Mouse (Mus musculus) lung, adult 2 months (tissue): ENCODE results near the gene Olfr1189.

Source experiments
- CTCF ChIP-seq: fragments of 200-500 bp; IDR thresholded peaks from 2 replicates; pipeline ENCODE4 v1.5.1; 2011; ENCODE audit warnings: mild to moderate bottlenecking, low read length, control low read depth; ENCODE audit not compliant: insufficient read depth
- POLR2A ChIP-seq: fragments of 200-500 bp; IDR thresholded peaks from 2 replicates; pipeline ENCODE4 v1.6.1; 2011; ENCODE audit warnings: low read depth, mild to moderate bottlenecking, control low read depth, low read length, borderline replicate concordance; ENCODE audit errors: extremely low read depth

DNA sequence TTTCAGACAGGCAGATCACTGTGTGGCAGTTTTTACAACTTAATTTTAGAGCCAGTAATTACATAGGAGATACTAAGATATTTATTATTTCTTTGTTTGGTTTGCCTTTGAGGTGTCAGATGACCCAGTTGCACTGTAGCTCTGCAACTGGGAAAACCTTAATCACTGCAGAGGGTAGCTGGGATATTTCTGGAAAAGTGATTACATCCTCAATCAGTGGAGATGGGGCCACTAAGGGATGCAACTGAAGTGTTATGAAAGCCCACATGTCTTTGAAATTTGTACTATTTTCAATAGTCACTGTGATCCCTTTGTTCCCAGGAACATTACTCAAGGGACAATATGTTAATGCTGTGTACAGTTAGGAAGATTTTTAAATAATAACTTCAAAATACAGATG lies at the start of gene Olfr1189:
- no peak for TF ChIP-seq POLR2A
- TF ChIP-seq CTCF, result no peak
